Mouse (Mus musculus): ENCODE measurements around the gene Lst1. TPM values are rescaled to one million over a fixed set of nuclear protein-coding genes. Genes with fewer than 3 reads are reported as not detected.
A peak's percentile ranks its signal among the peaks of the same experiment; 100 is the strongest.

Lst1 gene
- polyA plus RNA-seq, 1 experiment from 2014 or later, result 17.5 TPM

- DNase-seq (ENCODE audit: low spot score), result no peak
- Histone ChIP-seq H3K9ac (ENCODE audit: low read length) (no peak overlapping the region), H3K4me1 (replicated peaks; ENCODE audit: control insufficient read depth, insufficient read depth) (no peaks in the 10 kb centered on the region), H3K27ac (replicated peaks) (no peak overlapping the region), H3K36me3 (ENCODE audit: control insufficient read depth, insufficient read depth, low read length) (peaks cover 4% of the 10 kb centered on the region), H3K4me3 (ENCODE audit: low read depth, low read length) (no peak overlapping the region), H3K4me2 (replicated peaks; ENCODE audit: low read depth) (no peak overlapping the region), H3K9me3 (ENCODE audit: control insufficient read depth, low read length) (no peaks in the 10 kb centered on the region), H3K27me3 (ENCODE audit: control insufficient read depth, insufficient read depth, low read length) (no peaks in the 10 kb centered on the region)
- WGBS, result 84% methylated on average over 14 of the region's 14 CpGs
- no peak for TF ChIP-seq CTCF (IDR thresholded peaks at IDR 0.05; ENCODE audit: low read depth)
- TF ChIP-seq EP300 (optimal IDR thresholded peaks at IDR 0.05), result no peak
- ATAC-seq (ENCODE audit: low FRiP score, low TSS enrichment), result no peak
These were observed 38.4 kb upstream of the Lst1 start for GRCm38 (mm10) chr17:35226561-35227046.

- Histone ChIP-seq H3K4me2 (replicated peaks; ENCODE audit: low read depth) (no peak overlapping the region), H3K9ac (ENCODE audit: low read length) (no peak overlapping the region), H3K36me3 (ENCODE audit: control insufficient read depth, insufficient read depth, low read length) (peaks cover 4% of the 10 kb centered on the region; the same call in 1 of the 2 replicates), H3K4me3 (ENCODE audit: low read depth, low read length) (no peak overlapping the region), H3K27ac (replicated peaks) (no peak overlapping the region), H3K9me3 (ENCODE audit: control insufficient read depth, low read length) (no peaks in the 10 kb centered on the region), H3K27me3 (ENCODE audit: control insufficient read depth, insufficient read depth, low read length) (no peaks in the 10 kb centered on the region), H3K4me1 (replicated peaks; ENCODE audit: control insufficient read depth, insufficient read depth) (no peaks in the 10 kb centered on the region)
- ATAC-seq (ENCODE audit: low FRiP score, low TSS enrichment), result no peak
- TF ChIP-seq CTCF (IDR thresholded peaks at IDR 0.05; ENCODE audit: low read depth) (no peak), EP300 (optimal IDR thresholded peaks at IDR 0.05) (no peak)
- no peak for DNase-seq (ENCODE audit: low spot score)
- WGBS, result 91% methylated on average over 5 of the region's 5 CpGs
These were observed 37.2 kb upstream of the Lst1 start for GRCm38 (mm10) chr17:35225456-35225855.

- no peaks in the 10 kb centered on the region for H3K27me3 ChIP-seq (ENCODE audit: control insufficient read depth, insufficient read depth, low read length)
- peaks cover 4% of the 10 kb centered on the region; the same call in 1 of the 2 replicates for H3K36me3 ChIP-seq (ENCODE audit: control insufficient read depth, insufficient read depth, low read length)
- DNase-seq (ENCODE audit: low spot score), result no peak
- H3K4me3 ChIP-seq (ENCODE audit: low read depth, low read length), result no peak overlapping the region
- TF ChIP-seq CTCF (IDR thresholded peaks at IDR 0.05; ENCODE audit: low read depth), result no peak
- no peak for TF ChIP-seq EP300 (optimal IDR thresholded peaks at IDR 0.05)
- no peak overlapping the region for H3K4me2 ChIP-seq (replicated peaks; ENCODE audit: low read depth)
- H3K9me3 ChIP-seq (ENCODE audit: control insufficient read depth, low read length), result no peaks in the 10 kb centered on the region
- H3K4me1 ChIP-seq (replicated peaks; ENCODE audit: control insufficient read depth, insufficient read depth), result no peaks in the 10 kb centered on the region
- no peak overlapping the region for H3K27ac ChIP-seq (replicated peaks)
- WGBS, result 92% methylated on average over 4 of the region's 4 CpGs
- H3K9ac ChIP-seq (ENCODE audit: low read length), result no peak overlapping the region
- no peak for ATAC-seq (ENCODE audit: low FRiP score, low TSS enrichment)
These were observed 36.4 kb upstream of the Lst1 start for GRCm38 (mm10) chr17:35224641-35225040.

- H3K4me1 ChIP-seq (replicated peaks; ENCODE audit: control insufficient read depth, insufficient read depth), result no peaks in the 10 kb centered on the region
- TF ChIP-seq EP300 (optimal IDR thresholded peaks at IDR 0.05) (no peak), CTCF (IDR thresholded peaks at IDR 0.05; ENCODE audit: low read depth) (no peak)
- no peaks in the 10 kb centered on the region for H3K27me3 ChIP-seq (ENCODE audit: control insufficient read depth, insufficient read depth, low read length)
- H3K4me2 ChIP-seq (replicated peaks; ENCODE audit: low read depth), result no peak overlapping the region
- H3K9me3 ChIP-seq (ENCODE audit: control insufficient read depth, low read length), result no peaks in the 10 kb centered on the region
- H3K9ac ChIP-seq (ENCODE audit: low read length), result no peak overlapping the region
- 58% methylated on average over 6 of the region's 6 CpGs for whole genome bisulfite sequencing
- ATAC-seq (ENCODE audit: low FRiP score, low TSS enrichment) (no peak), DNase-seq (ENCODE audit: low spot score) (no peak)
- H3K27ac ChIP-seq (replicated peaks), result peak overlapping the region; percentile 40; the same call in 1 of the 2 replicates
- H3K36me3 ChIP-seq (ENCODE audit: control insufficient read depth, insufficient read depth, low read length), result no peaks in the 10 kb centered on the region; the same call in 1 of the 2 replicates
- no peak overlapping the region for H3K4me3 ChIP-seq (ENCODE audit: low read depth, low read length)
These were observed 34.1 kb upstream of the Lst1 start for GRCm38 (mm10) chr17:35222299-35222698.

GRCm38 (mm10) chr17:35220156-35220952 is 32.1 kb upstream of the Lst1 start, which contains the start of gene Gm16181:
Gene Gm16181, plus strand, starts transcription at chr17:35220834.
- Histone ChIP-seq H3K36me3 (ENCODE audit: control insufficient read depth, insufficient read depth, low read length) (no peaks in the 10 kb centered on the region; the same call in 1 of the 2 replicates), H3K9me3 (ENCODE audit: control insufficient read depth, low read length) (no peaks in the 10 kb centered on the region), H3K9ac (ENCODE audit: low read length) (0 out of 2 replicates have a peak within 1 kb of the TSS, but pooled peaks have one; percentile 8), H3K4me1 (replicated peaks; ENCODE audit: control insufficient read depth, insufficient read depth) (no peaks in the 10 kb centered on the region), H3K27me3 (ENCODE audit: control insufficient read depth, insufficient read depth, low read length) (no peaks in the 10 kb centered on the region), H3K27ac (replicated peaks) (peak within 1 kb of the TSS; percentile 71), H3K4me2 (replicated peaks; ENCODE audit: low read depth) (no peak within 1 kb of the TSS), H3K4me3 (ENCODE audit: low read depth, low read length) (no peak within 1 kb of the TSS)
- WGBS, result 65% methylated on average over 28 of the region's 28 CpGs
- DNase-seq (ENCODE audit: low spot score) (no peak), ATAC-seq (ENCODE audit: low FRiP score, low TSS enrichment) (no peak; the same call in 1 of the 2 replicates)
- no peak for TF ChIP-seq CTCF (IDR thresholded peaks at IDR 0.05; ENCODE audit: low read depth)
- no peak for TF ChIP-seq EP300 (optimal IDR thresholded peaks at IDR 0.05)

- H3K27me3 ChIP-seq (ENCODE audit: control insufficient read depth, insufficient read depth, low read length), result no peaks in the 10 kb centered on the region
- ATAC-seq (ENCODE audit: low FRiP score, low TSS enrichment) (no peak), DNase-seq (ENCODE audit: low spot score) (no peak)
- TF ChIP-seq CTCF (IDR thresholded peaks at IDR 0.05; ENCODE audit: low read depth) (no peak), EP300 (optimal IDR thresholded peaks at IDR 0.05) (no peak)
- H3K4me2 ChIP-seq (replicated peaks; ENCODE audit: low read depth), result no peak overlapping the region
- no peak overlapping the region for H3K9ac ChIP-seq (ENCODE audit: low read length)
- no peak overlapping the region for H3K27ac ChIP-seq (replicated peaks)
- no peaks in the 10 kb centered on the region for H3K36me3 ChIP-seq (ENCODE audit: control insufficient read depth, insufficient read depth, low read length)
- H3K4me1 ChIP-seq (replicated peaks; ENCODE audit: control insufficient read depth, insufficient read depth), result no peaks in the 10 kb centered on the region
- H3K4me3 ChIP-seq (ENCODE audit: low read depth, low read length), result no peak overlapping the region
- H3K9me3 ChIP-seq (ENCODE audit: control insufficient read depth, low read length), result no peaks in the 10 kb centered on the region
- 62% methylated on average over 6 of the region's 6 CpGs for WGBS
These were observed 31.4 kb upstream of the Lst1 start for GRCm38 (mm10) chr17:35219601-35220041.
